Mouse (Mus musculus): ENCODE data around the gene Mrps26.
A peak's percentile ranks its signal among the peaks of the same experiment; 100 is the strongest.
"Not testable (repeated sequence)": the region's sequence is repeated elsewhere in the genome, so short reads cannot be mapped to it uniquely, and the experiment has no call there.

Mrps26 gene

GRCm38 (mm10) chr2:130563212-130564055, at the start of gene Mrps26:
Gene Mrps26, plus strand, starts transcription at chr2:130563742.
- DNase-seq: peak; percentile 92 to 96

GRCm38 (mm10) chr2:130513907-130514306, 49.6 kb upstream of the Mrps26 start:
- no peak for DNase-seq

GRCm38 (mm10) chr2:130515791-130516190, 47.8 kb upstream of the Mrps26 start:
- no peak for DNase-seq

- DNase-seq: no peak
Measured at GRCm38 (mm10) chr2:130521927-130522326, 41.6 kb upstream of the Mrps26 start.

- not testable (repeated sequence) for DNase-seq
Measured at GRCm38 (mm10) chr2:130525480-130525879, 38.1 kb upstream of the Mrps26 start.

GRCm38 (mm10) chr2:130528457-130528856, 35.1 kb upstream of the Mrps26 start:
- peak in 1 of 2 experiments; percentile 4 for DNase-seq

- no peak for DNase-seq
Measured at GRCm38 (mm10) chr2:130529290-130529689, 34.3 kb upstream of the Mrps26 start.

- no peak for DNase-seq
Measured at GRCm38 (mm10) chr2:130529925-130530324, 33.6 kb upstream of the Mrps26 start.

GRCm38 (mm10) chr2:130532201-130532600, 31.3 kb upstream of the Mrps26 start:
- DNase-seq: no peak

GRCm38 (mm10) chr2:130535017-130535416, 28.5 kb upstream of the Mrps26 start:
- DNase-seq: no peak

GRCm38 (mm10) chr2:130536890-130537289, 26.7 kb upstream of the Mrps26 start:
- no peak for DNase-seq

- no peak for DNase-seq
Measured at GRCm38 (mm10) chr2:130538876-130539546, 24.5 kb upstream of the Mrps26 start.

- no peak for DNase-seq
Measured at GRCm38 (mm10) chr2:130540266-130540665, 23.3 kb upstream of the Mrps26 start.

GRCm38 (mm10) chr2:130546957-130547356, 16.6 kb upstream of the Mrps26 start:
- no peak for DNase-seq

- DNase-seq: no peak
Measured at GRCm38 (mm10) chr2:130554841-130555240, 8.7 kb upstream of the Mrps26 start.

GRCm38 (mm10) chr2:130556292-130556691, 7.2 kb upstream of the Mrps26 start:
- DNase-seq: no peak

- DNase-seq: no peak
Measured at GRCm38 (mm10) chr2:130557462-130557861, 6.1 kb upstream of the Mrps26 start.

GRCm38 (mm10) chr2:130558015-130558414, 5.5 kb upstream of the Mrps26 start:
- no peak for DNase-seq

GRCm38 (mm10) chr2:130564063-130564462, 521 bp downstream of the Mrps26 start:
- DNase-seq: no peak

- no peak for DNase-seq
Measured at GRCm38 (mm10) chr2:130564983-130565382, 1.4 kb downstream of the Mrps26 start.

- DNase-seq: peak in 1 of 2 experiments; percentile 37
Measured at GRCm38 (mm10) chr2:130568921-130569320, 5.4 kb downstream of the Mrps26 start.

GRCm38 (mm10) chr2:130569926-130570325, 6.4 kb downstream of the Mrps26 start:
- no peak for DNase-seq

GRCm38 (mm10) chr2:130574960-130575359, 11.4 kb downstream of the Mrps26 start:
- DNase-seq: no peak

- DNase-seq: no peak
Measured at GRCm38 (mm10) chr2:130575873-130576272, 12.3 kb downstream of the Mrps26 start, which contains the start of gene Oxt. Gene Oxt, plus strand, starts transcription at chr2:130576173.

Measured in kidney, postnatal 4 days (tissue).